Mouse (Mus musculus) myocyte (in vitro differentiated cells): ENCODE data around the gene Padi6.

Source experiments
- CEBPB ChIP-seq: IDR thresholded peaks from 2 replicates; pipeline ENCODE4 v1.6.1; 2011; ENCODE audit warnings: mild to moderate bottlenecking, moderate library complexity; ENCODE audit not compliant: poor library complexity, insufficient read depth, severe bottlenecking
- E2F4 ChIP-seq: IDR thresholded peaks from one replicate; pipeline ENCODE4 v1.6.1; 2011; ENCODE audit warnings: mild to moderate bottlenecking, control low read depth, moderate library complexity; ENCODE audit not compliant: insufficient read depth
- MAX ChIP-seq: IDR thresholded peaks from one replicate; pipeline ENCODE4 v1.6.1; 2011; ENCODE audit warnings: low read depth, mild to moderate bottlenecking, control low read depth
- MYOD1 ChIP-seq, 3 experiments: IDR thresholded peaks; one replicate each; pipeline ENCODE4 v1.6.1; 2011; ENCODE audit warnings: control low read depth in 2 of 3, low read depth in 2 of 3, mild to moderate bottlenecking in 2 of 3, moderate library complexity in 1 of 3; ENCODE audit not compliant: insufficient read length in 2 of 3, control insufficient read depth in 1 of 3
- POLR2A ChIP-seq: IDR thresholded peaks from one replicate; pipeline ENCODE4 v1.6.1; 2011; ENCODE audit warnings: low read depth, mild to moderate bottlenecking, control low read depth, moderate library complexity; ENCODE audit not compliant: insufficient read length
- REST ChIP-seq: IDR thresholded peaks from one replicate; pipeline ENCODE4 v1.6.1; 2011; ENCODE audit warnings: mild to moderate bottlenecking, control low read depth, moderate library complexity; ENCODE audit not compliant: insufficient read depth, insufficient read length
- SRF ChIP-seq: IDR thresholded peaks from one replicate; pipeline ENCODE4 v1.6.1; 2011; ENCODE audit warnings: low read depth; ENCODE audit not compliant: control insufficient read depth, insufficient read length
- TCF12 ChIP-seq: IDR thresholded peaks from one replicate; pipeline ENCODE4 v1.6.1; 2011; ENCODE audit warnings: mild to moderate bottlenecking, control low read depth; ENCODE audit not compliant: poor library complexity, insufficient read depth, severe bottlenecking

DNA sequence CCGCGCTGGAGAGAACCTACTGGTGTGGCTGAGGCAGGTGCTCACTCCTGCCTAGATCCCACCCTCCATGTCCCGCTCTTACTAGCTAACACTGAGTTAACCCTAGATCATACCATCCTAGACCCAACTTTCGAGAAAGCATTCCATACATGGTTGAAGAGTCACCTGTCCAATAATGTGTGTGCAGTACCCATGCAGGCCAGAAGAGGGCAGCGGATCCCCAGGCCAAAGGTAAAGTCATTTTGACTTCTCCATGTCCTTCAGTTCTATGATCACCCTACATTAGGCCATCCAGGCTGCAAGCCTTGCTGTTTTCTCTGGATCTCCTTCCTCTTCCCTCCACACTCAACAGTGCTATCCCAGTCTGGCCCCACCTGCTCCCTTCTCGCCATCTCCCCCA lies 46.5 kb upstream of the Padi6 start:
- no peak for TF ChIP-seq CEBPB
- no peak for TF ChIP-seq MAX
- no peak for TF ChIP-seq POLR2A
- TF ChIP-seq E2F4, result no peak
- no peak for TF ChIP-seq SRF
- TF ChIP-seq REST, result no peak
- TF ChIP-seq MYOD1 (IDR thresholded peaks at IDR 0.05; ENCODE audit: control insufficient read depth in 1 of 3, insufficient read length in 2 of 3, low read depth in 2 of 3), result peak in 1 of 3 experiments; percentile 46
- TF ChIP-seq TCF12, result no peak
